Comparison of ENCODE assay signal across 12 mouse cellular contexts in genomic region chr12:113101251-113101960, GRCm38 (mm10). TPM values are rescaled to one million over a fixed set of nuclear protein-coding genes. Genes with fewer than 3 reads are reported as not detected.
DNase-seq lines count a peak whose midpoint lies in the region; ATAC-seq lines count a peak whose summit lies in the region.
"Had no signal": no experiment of that assay in that cellular context is flagged by ENCODE, and none has a peak within 500 bp of the region (broad histone marks: within the 10 kb centered on the region; RNA-seq: fewer than 3 reads in every experiment).

No protein-coding gene starts in this region.

- DNase-seq in heart, embryonic 10.5 days (ENCODE audit: low spot score): no peak
- no peak for DNase-seq in heart, adult 8-10 months (ENCODE audit: low spot score)
- DNase-seq in liver (no peak), 416B (ENCODE audit: low read depth) (peak; percentile 36)
- no peak for DNase-seq in hindbrain, embryonic 14.5 days (ENCODE audit: low spot score)
- DNase-seq in forebrain, embryonic 11.5 days (ENCODE audit: low spot score): no peak
- DNase-seq in ovary, adult 18-20 months (ENCODE audit: low spot score): no peak
- DNase-seq: embryo, embryonic 11 days; lung, embryonic 14.5 days; right cerebral cortex, postnatal 25 days; thymus, adult 18-20 months had no signal

- peaks cover 3% of the 10 kb centered on the region; the same call in 1 of the 2 replicates for H3K27me3 ChIP-seq in heart, embryonic 10.5 days (ENCODE audit: insufficient read depth, poor library complexity, severe bottlenecking)
- peaks cover 14% of the 10 kb centered on the region for H3K27me3 ChIP-seq in liver, embryonic 12.5 days (replicated peaks)
- H3K27me3 ChIP-seq in hindbrain, embryonic 14.5 days (ENCODE audit: control insufficient read depth, insufficient read depth, low read length): no peaks in the 10 kb centered on the region
- H3K27me3 ChIP-seq in forebrain, embryonic 11.5 days (ENCODE audit: control insufficient read depth, insufficient read depth, low read length): no peaks in the 10 kb centered on the region

- H3K9ac ChIP-seq in liver, embryonic 12.5 days: 0 out of 2 replicates have a peak overlapping the region, but pooled peaks have one; percentile 12
- no peak overlapping the region for H3K9ac ChIP-seq in hindbrain, embryonic 14.5 days
- no peak overlapping the region for H3K9ac ChIP-seq in forebrain, embryonic 11.5 days (ENCODE audit: low read length)

- WGBS in heart, embryonic 10.5 days: 85% methylated on average over 9 of the region's 9 CpGs
- WGBS in liver, embryonic 12.5 days (ENCODE audit: insufficient replicate concordance): 75% methylated on average over 9 of the region's 9 CpGs
- 88% methylated on average over 9 of the region's 9 CpGs for WGBS in hindbrain, embryonic 14.5 days
- 85% methylated on average over 9 of the region's 9 CpGs for WGBS in forebrain, embryonic 11.5 days

- no peak for ATAC-seq in liver, embryonic 12.5 days
- no peak for ATAC-seq in hindbrain, embryonic 14.5 days (ENCODE audit: low FRiP score)
- ATAC-seq in forebrain, embryonic 11.5 days (replicated peaks; ENCODE audit: low FRiP score): no peak

- peaks cover 34% of the 10 kb centered on the region for H3K36me3 ChIP-seq in heart, embryonic 10.5 days
- H3K36me3 ChIP-seq in liver, embryonic 12.5 days: peaks cover 39% of the 10 kb centered on the region
- no peaks in the 10 kb centered on the region for H3K36me3 ChIP-seq in hindbrain, embryonic 14.5 days (replicated peaks; ENCODE audit: control insufficient read depth, insufficient read depth)
- no peaks in the 10 kb centered on the region; the same call in 1 of the 2 replicates for H3K36me3 ChIP-seq in forebrain, embryonic 11.5 days (ENCODE audit: control insufficient read depth, insufficient read depth, low read length)

- no peaks in the 10 kb centered on the region for H3K9me3 ChIP-seq in heart, embryonic 10.5 days
- H3K9me3 ChIP-seq in liver, embryonic 12.5 days (replicated peaks): no peaks in the 10 kb centered on the region
- H3K9me3 ChIP-seq in hindbrain, embryonic 14.5 days (ENCODE audit: control insufficient read depth, low read length): no peaks in the 10 kb centered on the region
- H3K9me3 ChIP-seq in forebrain, embryonic 11.5 days (ENCODE audit: control insufficient read depth, low read length): no peaks in the 10 kb centered on the region; the same call in 1 of the 2 replicates

- H3K27ac ChIP-seq in heart, embryonic 10.5 days: peak overlapping the region; percentile 24; the same call in 1 of the 2 replicates
- H3K27ac ChIP-seq in liver, embryonic 12.5 days: 0 out of 2 replicates have a peak overlapping the region, but pooled peaks have one; percentile 49
- 0 out of 2 replicates have a peak overlapping the region, but pooled peaks have one; percentile 7 for H3K27ac ChIP-seq in hindbrain, embryonic 14.5 days
- H3K27ac ChIP-seq in forebrain, embryonic 11.5 days (ENCODE audit: low read depth, low read length): no peak overlapping the region

- no peak overlapping the region for H3K4me2 ChIP-seq in liver, embryonic 12.5 days
- no peak overlapping the region for H3K4me2 ChIP-seq in hindbrain, embryonic 14.5 days (replicated peaks)
- H3K4me2 ChIP-seq in forebrain, embryonic 11.5 days (ENCODE audit: low read depth, low read length, severe bottlenecking): no peak overlapping the region

- no peak overlapping the region for H3K4me3 ChIP-seq in heart, embryonic 10.5 days
- H3K4me3 ChIP-seq in liver, embryonic 12.5 days: no peak overlapping the region
- no peak overlapping the region for H3K4me3 ChIP-seq in hindbrain, embryonic 14.5 days (replicated peaks; ENCODE audit: low read length)
- no peak overlapping the region for H3K4me3 ChIP-seq in forebrain, embryonic 11.5 days (ENCODE audit: low read depth, low read length)

- H3K4me1 ChIP-seq in heart, embryonic 10.5 days: peaks cover 57% of the 10 kb centered on the region
- H3K4me1 ChIP-seq in liver, embryonic 12.5 days: peaks cover 90% of the 10 kb centered on the region
- peaks cover 30% of the 10 kb centered on the region for H3K4me1 ChIP-seq in hindbrain, embryonic 14.5 days (replicated peaks; ENCODE audit: control insufficient read depth, insufficient read depth, low read length)
- peaks cover 19% of the 10 kb centered on the region for H3K4me1 ChIP-seq in forebrain, embryonic 11.5 days (replicated peaks; ENCODE audit: control insufficient read depth, insufficient read depth, low read length)

RNA-seq across cellular contexts. Expression of gene Mta1, which starts 3.3 kb away (rescaled TPM):
- polyA plus RNA-seq in heart, embryonic 10.5 days (2016; fragmentation: Nextera tagmentation; extraction: Ambion mirVana): 12.0 and 17.5 TPM in 2 replicates
- 10 to 100 TPM; 45.0 to 47.2 (median 46.1) TPM for total RNA-seq in heart, adult 8-10 months (2022)
- polyA plus RNA-seq in liver, embryonic 12.5 days (2016; fragmentation: Nextera tagmentation; extraction: Ambion mirVana): 7.2 and 7.7 TPM in 2 replicates
- 17.8 and 19.3 TPM in 2 replicates for polyA plus RNA-seq in hindbrain, embryonic 14.5 days (2014; fragmentation: Nextera tagmentation; extraction: Ambion mirVana)
- 25.3 and 27.7 TPM in 2 replicates for polyA plus RNA-seq in forebrain, embryonic 11.5 days (2014; fragmentation: Nextera tagmentation; extraction: Ambion mirVana)

RNA-seq across cellular contexts. Expression of gene Tex22, which starts 27.1 kb away (rescaled TPM):
- not detected in 2 replicates for polyA plus RNA-seq in heart, embryonic 10.5 days (2016; fragmentation: Nextera tagmentation; extraction: Ambion mirVana)
- not detected for total RNA-seq in heart, adult 8-10 months (2022)
- polyA plus RNA-seq in liver, embryonic 12.5 days (2016; fragmentation: Nextera tagmentation; extraction: Ambion mirVana): not detected in 2 replicates
- polyA plus RNA-seq in hindbrain, embryonic 14.5 days (2014; fragmentation: Nextera tagmentation; extraction: Ambion mirVana): 0.40 TPM in 1 of 2 replicates, not detected in the other
- not detected in 2 replicates for polyA plus RNA-seq in forebrain, embryonic 11.5 days (2014; fragmentation: Nextera tagmentation; extraction: Ambion mirVana)
- polyA plus RNA-seq: lung, embryonic 14.5 days had no signal

RNA-seq across cellular contexts. Expression of gene Crip2, which starts 38.6 kb away (rescaled TPM):
- 956 and 1,505 TPM in 2 replicates for polyA plus RNA-seq in heart, embryonic 10.5 days (2016; fragmentation: Nextera tagmentation; extraction: Ambion mirVana)
- 1,000 to 10,000 TPM; 1,612 to 1,913 (median 1,690) TPM for total RNA-seq in heart, adult 8-10 months (2022)
- polyA plus RNA-seq in liver, embryonic 12.5 days (2016; fragmentation: Nextera tagmentation; extraction: Ambion mirVana): 52.1 and 53.5 TPM in 2 replicates
- polyA plus RNA-seq in hindbrain, embryonic 14.5 days (2014; fragmentation: Nextera tagmentation; extraction: Ambion mirVana): 280 and 288 TPM in 2 replicates
- polyA plus RNA-seq in forebrain, embryonic 11.5 days (2014; fragmentation: Nextera tagmentation; extraction: Ambion mirVana): 186 and 217 TPM in 2 replicates

RNA-seq across cellular contexts. Expression of gene Crip1, which starts 44.7 kb away (rescaled TPM):
- polyA plus RNA-seq in heart, embryonic 10.5 days (2016; fragmentation: Nextera tagmentation; extraction: Ambion mirVana): 511 and 613 TPM in 2 replicates
- total RNA-seq in heart, adult 8-10 months (2022): 100 to 1,000 TPM; 154 to 215 (median 169) TPM
- polyA plus RNA-seq in liver, embryonic 12.5 days (2016; fragmentation: Nextera tagmentation; extraction: Ambion mirVana): 96.9 and 99.8 TPM in 2 replicates
- polyA plus RNA-seq in hindbrain, embryonic 14.5 days (2014; fragmentation: Nextera tagmentation; extraction: Ambion mirVana): 30.5 and 34.4 TPM in 2 replicates
- 61.3 and 66.5 TPM in 2 replicates for polyA plus RNA-seq in forebrain, embryonic 11.5 days (2014; fragmentation: Nextera tagmentation; extraction: Ambion mirVana)

RNA-seq across cellular contexts. Expression of gene Tedc1, which starts 54.8 kb away (rescaled TPM):
- polyA plus RNA-seq in heart, embryonic 10.5 days (2016; fragmentation: Nextera tagmentation; extraction: Ambion mirVana): 32.7 and 33.5 TPM in 2 replicates
- under 1 TPM; 0.12 to 0.49 (median 0.33) TPM for total RNA-seq in heart, adult 8-10 months (2022)
- polyA plus RNA-seq in liver, embryonic 12.5 days (2016; fragmentation: Nextera tagmentation; extraction: Ambion mirVana): 18.3 and 18.5 TPM in 2 replicates
- polyA plus RNA-seq in hindbrain, embryonic 14.5 days (2014; fragmentation: Nextera tagmentation; extraction: Ambion mirVana): 10.2 and 14.4 TPM in 2 replicates
- 57.2 and 58.2 TPM in 2 replicates for polyA plus RNA-seq in forebrain, embryonic 11.5 days (2014; fragmentation: Nextera tagmentation; extraction: Ambion mirVana)
